Mouse (Mus musculus) small intestine, adult 2 months (tissue): ENCODE measurements around the gene Npff.

ENCODE experiments used
- CTCF ChIP-seq: fragments of 200-500 bp; IDR thresholded peaks from 2 replicates; pipeline ENCODE4 v1.5.1; 2012; ENCODE audit warnings: low read depth, mild to moderate bottlenecking, control low read depth, inconsistent platforms, low read length, moderate library complexity, mixed read lengths; ENCODE audit not compliant: insufficient replicate concordance, insufficient read length; ENCODE audit errors: extremely low read depth
- POLR2A ChIP-seq: fragments of 200-500 bp; IDR thresholded peaks from 2 replicates; pipeline ENCODE4 v1.6.1; 2012; ENCODE audit warnings: low read depth, mild to moderate bottlenecking, control low read depth, inconsistent platforms, low read length, moderate library complexity

DNA sequence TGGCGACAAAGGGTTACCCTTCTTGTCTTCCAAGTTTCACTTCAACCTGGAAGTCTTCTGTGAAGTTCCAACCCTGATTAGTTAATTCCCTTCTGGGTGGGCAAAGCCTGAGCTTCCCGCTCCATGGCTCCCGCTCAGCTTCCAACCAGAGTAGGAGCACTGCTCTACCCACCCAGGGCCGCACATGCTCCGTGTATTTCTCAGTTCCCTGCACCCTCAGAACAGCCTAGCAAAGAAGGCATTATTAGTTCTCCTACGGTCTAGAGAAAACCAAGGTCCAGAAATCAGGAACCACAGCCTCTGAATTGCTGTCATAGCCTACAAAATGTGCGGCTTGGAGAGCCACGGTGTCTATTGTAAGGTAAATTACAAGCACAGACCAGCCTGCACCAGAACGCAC, 14.6 kb downstream of the Npff start:
- TF ChIP-seq CTCF (no peak), POLR2A (no peak)
